Comparison of ENCODE assay signal across 9 mouse cellular contexts in the genomic region with DNA sequence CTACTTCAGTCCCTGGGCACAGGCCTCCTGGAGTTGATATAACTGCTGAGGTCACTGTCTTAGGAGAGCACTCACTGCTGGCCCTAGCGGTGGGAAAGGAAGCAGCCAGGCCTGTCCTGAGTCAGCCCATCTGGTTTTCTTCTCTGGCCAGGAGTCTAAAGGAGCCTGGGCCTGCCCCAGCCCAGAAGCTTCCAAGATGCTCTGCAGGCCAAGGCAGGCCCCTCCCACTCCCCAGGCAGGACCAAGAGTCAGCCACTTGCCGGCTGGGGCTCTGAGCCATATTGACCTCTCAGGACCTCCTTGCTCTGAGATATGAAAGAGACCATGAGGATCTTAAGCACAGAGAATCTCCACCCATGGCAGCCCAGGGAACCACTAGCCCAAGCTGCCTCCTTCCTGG.
DNase-seq lines count a peak whose midpoint lies in the region; ATAC-seq lines count a peak whose summit lies in the region.
"Had no signal": no experiment of that assay in that cellular context is flagged by ENCODE, and none has a peak within 500 bp of the region (broad histone marks: within the 10 kb centered on the region; RNA-seq: fewer than 3 reads in every experiment).

No protein-coding gene starts in this region.

- DNase-seq in adrenal gland, postnatal 10 days: peak; percentile 62
- DNase-seq in adrenal gland, adult 8-10 months: no peak
- DNase-seq in lung, adult 18-20 months: peak; percentile 61 to 64
- no peak for DNase-seq in thymus, postnatal 4 days
- DNase-seq in T-cell, adult 2 months (ENCODE audit: low spot score): no peak
- no peak for DNase-seq in right cerebral cortex, adult 18-20 months

- H3K4me1 ChIP-seq in brown adipose tissue, adult 24 weeks (ENCODE audit: control insufficient read depth, insufficient read depth, insufficient read length, low read length): peaks cover 14% of the 10 kb centered on the region
- H3K4me1 ChIP-seq in heart, embryonic 12.5 days (replicated peaks): peaks cover 56% of the 10 kb centered on the region

- no peak overlapping the region for H3K4me2 ChIP-seq in heart, embryonic 12.5 days
- H3K4me2 ChIP-seq: limb, embryonic 12.5 days had no signal

- ATAC-seq in heart, embryonic 12.5 days (ENCODE audit: insufficient number of reproducible peaks, low FRiP score): peak; percentile 30; the same call in 1 of the 2 replicates

- no peak overlapping the region for H3K4me3 ChIP-seq in brown adipose tissue, adult 24 weeks (ENCODE audit: insufficient read depth, low read depth, low read length)
- no peak overlapping the region for H3K4me3 ChIP-seq in heart, embryonic 12.5 days
- H3K4me3 ChIP-seq: limb, embryonic 12.5 days had no signal

- no peaks in the 10 kb centered on the region for H3K9me3 ChIP-seq in heart, embryonic 12.5 days (replicated peaks)
- H3K9me3 ChIP-seq: limb, embryonic 12.5 days had no signal

- H3K36me3 ChIP-seq in heart, embryonic 12.5 days: no peaks in the 10 kb centered on the region
- H3K36me3 ChIP-seq: limb, embryonic 12.5 days had no signal

- H3K27ac ChIP-seq in brown adipose tissue, adult 24 weeks (replicated peaks; ENCODE audit: low read depth, low read length): peak overlapping the region; percentile 58
- peak overlapping the region; percentile 30; the same call in 1 of the 2 replicates for H3K27ac ChIP-seq in heart, embryonic 12.5 days (ENCODE audit: poor library complexity, severe bottlenecking)
- H3K27ac ChIP-seq: limb, embryonic 12.5 days had no signal

- no peaks in the 10 kb centered on the region for H3K27me3 ChIP-seq in heart, embryonic 12.5 days (replicated peaks)

- 14% methylated on average over 2 of the region's 2 CpGs for WGBS in heart, embryonic 12.5 days

- no peak overlapping the region for H3K9ac ChIP-seq in heart, embryonic 12.5 days
- H3K9ac ChIP-seq: limb, embryonic 12.5 days had no signal

Comparison
In these comparisons a context has a peak if more than half of its experiments do, and no peak if none do; other contexts are left out.
1. DNase-seq: peak in adrenal gland, postnatal 10 days (single experiment) and lung, adult 18-20 months (2 of 2); none in adrenal gland, adult 8-10 months (single experiment), thymus, postnatal 4 days (single experiment), T-cell, adult 2 months (single experiment) and right cerebral cortex, adult 18-20 months (single experiment).